Mouse (Mus musculus) lung, adult 18-20 months (tissue): Measurements from ENCODE around the gene Olfr729.

Source experiments
- DNase-seq, 2 experiments: peaks; one replicate each; pipeline ENCODE4 v3.0.0; 2022; ENCODE audit warnings: mixed read lengths in 2 of 2

Gene Olfr729

GRCm38 (mm10) chr14:50152810-50153209, at the start of gene Olfr729:
TSS of gene Olfr729 (minus strand) at chr14:50152910.
- no peak for DNase-seq

GRCm38 (mm10) chr14:50188098-50188497, 35.4 kb upstream of the Olfr729 start, which contains the start of gene Olfr730:
TSS of gene Olfr730 (minus strand) at chr14:50188198.
- DNase-seq, result no peak

GRCm38 (mm10) chr14:50142580-50142979, 10.1 kb downstream of the Olfr729 start, which contains the start of gene Olfr728:
TSS of gene Olfr728 (minus strand) at chr14:50142680.
- DNase-seq, result no peak

- no peak for DNase-seq
These were observed 29.8 kb downstream of the Olfr729 start, which contains the start of gene Olfr727 for GRCm38 (mm10) chr14:50122886-50123285. TSS of gene Olfr727 (plus strand) at chr14:50123186.
